In the genomic region with DNA sequence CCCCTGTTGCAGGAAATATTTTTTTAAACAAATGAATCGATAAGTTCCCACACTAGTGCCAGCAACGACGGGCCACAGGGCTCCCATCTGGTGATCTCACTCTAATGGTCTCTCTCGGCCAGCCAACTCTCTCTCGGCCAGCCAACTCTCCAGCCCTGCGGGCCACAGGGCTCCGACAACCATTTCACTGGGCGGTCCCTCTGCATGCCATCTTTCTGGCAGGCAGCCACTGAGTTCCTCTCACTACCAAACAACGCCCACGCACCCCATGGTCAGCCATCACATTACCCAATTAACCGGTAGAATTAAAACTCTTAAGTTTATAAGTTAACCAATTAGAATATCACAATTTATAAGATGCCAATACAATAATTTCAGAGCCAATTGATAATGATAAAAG, we compare ENCODE assay signal across 24 mouse cellular contexts. TPM values are rescaled to one million over a fixed set of nuclear protein-coding genes. Genes with fewer than 3 reads are reported as not detected.
DNase-seq lines count a peak whose midpoint lies in the region; ATAC-seq lines count a peak whose summit lies in the region.
"Had no signal": no experiment of that assay in that cellular context is flagged by ENCODE, and none has a peak within 500 bp of the region (broad histone marks: within the 10 kb centered on the region; RNA-seq: fewer than 3 reads in every experiment).

No protein-coding gene starts in this region.

- H3K4me3 ChIP-seq in forebrain, embryonic 11.5 days (ENCODE audit: low read depth, low read length) = no peak overlapping the region
- H3K4me3 ChIP-seq: erythroblast, embryonic 14.5 days; forebrain, embryonic 12.5 days; kidney, embryonic 15.5 days; left cerebral cortex, adult 2 months; liver, embryonic 12.5 days; midbrain, embryonic 13.5 days had no signal

- no peak overlapping the region for H3K4me2 ChIP-seq in forebrain, embryonic 11.5 days (ENCODE audit: low read depth, low read length, severe bottlenecking)
- H3K4me2 ChIP-seq: forebrain, embryonic 12.5 days; kidney, embryonic 15.5 days; liver, embryonic 12.5 days; midbrain, embryonic 13.5 days had no signal

- no peak overlapping the region for H3K27ac ChIP-seq in forebrain, embryonic 11.5 days (ENCODE audit: low read depth, low read length)
- H3K27ac ChIP-seq: forebrain, embryonic 12.5 days; kidney, embryonic 15.5 days; left cerebral cortex, adult 2 months; liver, embryonic 12.5 days; macrophage; midbrain, embryonic 13.5 days had no signal

- 90% methylated on average over 11 of the region's 11 CpGs for WGBS in forebrain, embryonic 11.5 days

- peak; percentile 38 for DNase-seq in layer of hippocampus, adult 11-12 months (ENCODE audit: low spot score)
- DNase-seq in layer of hippocampus, postnatal 14 days (ENCODE audit: low spot score in 2 of 2) = no peak
- DNase-seq in testis, postnatal 10 days (ENCODE audit: low spot score) = peak; percentile 62
- no peak for DNase-seq in testis, postnatal 14 days (ENCODE audit: low spot score)
- DNase-seq in cerebellum, adult 9-10 months = peak; percentile 65
- DNase-seq in cerebellum, postnatal 36 days = peak; percentile 54 to 66
- no peak for DNase-seq in thymus, adult 18-20 months
- no peak for DNase-seq in forebrain, embryonic 11.5 days (ENCODE audit: low spot score)
- DNase-seq: adrenal gland, adult 8-10 months; forebrain, postnatal 0 days; heart, postnatal 14 days; kidney, adult 18-20 months; kidney, postnatal 36 days; liver, postnatal 0 days; right cerebral cortex, postnatal 25 days; thymus, postnatal 4 days had no signal

- H3K9ac ChIP-seq in forebrain, embryonic 11.5 days (ENCODE audit: low read length) = no peak overlapping the region
- H3K9ac ChIP-seq: forebrain, embryonic 12.5 days; forebrain, postnatal 0 days; kidney, embryonic 15.5 days; liver, embryonic 12.5 days; liver, postnatal 0 days; midbrain, embryonic 13.5 days had no signal

- peaks cover 3% of the 10 kb centered on the region; the same call in 1 of the 2 replicates for H3K4me1 ChIP-seq in forebrain, embryonic 11.5 days (replicated peaks; ENCODE audit: control insufficient read depth, insufficient read depth, low read length)
- H3K4me1 ChIP-seq: forebrain, embryonic 12.5 days had no signal

- no peaks in the 10 kb centered on the region for H3K9me3 ChIP-seq in forebrain, embryonic 11.5 days (ENCODE audit: control insufficient read depth, low read length)
- H3K9me3 ChIP-seq: forebrain, embryonic 12.5 days; kidney, embryonic 15.5 days; liver, embryonic 12.5 days; midbrain, embryonic 13.5 days had no signal

- no peak for ATAC-seq in forebrain, embryonic 11.5 days (replicated peaks; ENCODE audit: low FRiP score)
- ATAC-seq: forebrain, postnatal 0 days; hindbrain, embryonic 16.5 days; liver, embryonic 12.5 days; liver, postnatal 0 days; midbrain, embryonic 13.5 days had no signal

- H3K36me3 ChIP-seq in forebrain, embryonic 11.5 days (ENCODE audit: control insufficient read depth, insufficient read depth, low read length) = no peaks in the 10 kb centered on the region
- H3K36me3 ChIP-seq: forebrain, embryonic 12.5 days; kidney, embryonic 15.5 days; liver, embryonic 12.5 days; midbrain, embryonic 13.5 days had no signal

- H3K27me3 ChIP-seq in forebrain, embryonic 11.5 days (ENCODE audit: control insufficient read depth, insufficient read depth, low read length) = no peaks in the 10 kb centered on the region
- H3K27me3 ChIP-seq: forebrain, embryonic 12.5 days; kidney, embryonic 15.5 days; midbrain, embryonic 13.5 days had no signal

RNA-seq across cellular contexts. Expression of gene Dgcr6, which starts 8.5 kb away (rescaled TPM):
- total RNA-seq in layer of hippocampus, postnatal 14 days (2021) = 10 to 100 TPM; 85.1 to 86.3 TPM
- 134 and 148 TPM in 2 replicates for polyA plus RNA-seq in forebrain, embryonic 11.5 days (2014; fragmentation: Nextera tagmentation; extraction: Ambion mirVana)

RNA-seq across cellular contexts. Expression of gene Prodh, which starts 28.8 kb away (rescaled TPM):
- total RNA-seq in layer of hippocampus, postnatal 14 days (2021) = 10 to 100 TPM; 31.0 to 43.6 TPM
- polyA plus RNA-seq in forebrain, embryonic 11.5 days (2014; fragmentation: Nextera tagmentation; extraction: Ambion mirVana) = 10.2 and 12.2 TPM in 2 replicates

Comparison
In these comparisons a context has a peak if more than half of its experiments do, and no peak if none do; other contexts are left out.
1. DNase-seq: peak in layer of hippocampus, adult 11-12 months (single experiment), testis, postnatal 10 days (single experiment), cerebellum, adult 9-10 months (single experiment) and cerebellum, postnatal 36 days (2 of 2); none in layer of hippocampus, postnatal 14 days (0 of 2), testis, postnatal 14 days (single experiment), thymus, adult 18-20 months (0 of 2) and forebrain, embryonic 11.5 days (single experiment).